Mouse (Mus musculus): ENCODE data around the gene Serinc4.

Gene Serinc4

GRCm38 (mm10) chr2:121448136-121448535, 8.4 kb downstream of the Serinc4 start:
- no peak for DNase-seq (ENCODE audit: low spot score in 2 of 2)

GRCm38 (mm10) chr2:121447006-121447405, 9.6 kb downstream of the Serinc4 start:
- no peak for DNase-seq (ENCODE audit: low spot score in 2 of 2)

DNA sequence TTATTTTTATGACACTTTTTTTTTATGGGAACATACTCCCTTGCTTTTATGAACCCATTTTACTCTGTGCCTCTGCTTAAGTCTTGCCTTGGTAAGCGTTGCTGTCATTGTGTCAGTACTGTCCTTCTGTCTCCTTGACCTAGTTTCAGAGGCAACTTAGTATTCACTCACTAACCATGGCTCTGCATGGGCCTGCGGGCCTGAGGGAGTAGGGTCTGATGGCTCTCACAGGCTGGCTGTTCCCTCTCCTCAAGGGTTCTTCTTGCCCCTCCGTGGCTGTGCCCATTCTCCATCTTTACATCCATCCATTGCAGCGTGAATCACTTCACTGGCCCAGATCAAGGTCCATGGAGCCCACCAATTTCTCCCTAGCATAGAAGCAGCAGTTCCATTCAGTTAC, 10.1 kb downstream of the Serinc4 start:
- no peak for DNase-seq (ENCODE audit: low spot score in 2 of 2)

DNA sequence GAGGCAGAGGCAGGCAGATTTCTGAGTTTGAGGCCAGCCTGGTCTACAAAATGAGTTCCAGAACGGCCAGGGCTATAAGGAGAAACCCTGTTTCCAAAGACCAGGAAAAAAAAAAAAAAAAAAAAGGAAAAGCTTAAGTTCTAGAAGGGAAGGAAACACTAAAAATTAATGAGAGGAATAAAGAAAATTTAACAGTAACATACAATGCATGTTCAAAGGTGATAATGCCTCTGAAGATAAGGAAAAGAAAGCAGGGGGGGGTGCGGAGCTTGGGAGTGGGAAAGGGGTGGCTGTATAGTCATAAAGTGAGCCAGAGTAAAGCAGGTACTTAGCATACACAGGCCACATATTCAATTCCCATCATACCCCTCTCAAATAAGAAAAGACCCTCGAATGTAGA, 11.5 kb downstream of the Serinc4 start:
- no peak for DNase-seq (ENCODE audit: low spot score in 2 of 2)

DNA sequence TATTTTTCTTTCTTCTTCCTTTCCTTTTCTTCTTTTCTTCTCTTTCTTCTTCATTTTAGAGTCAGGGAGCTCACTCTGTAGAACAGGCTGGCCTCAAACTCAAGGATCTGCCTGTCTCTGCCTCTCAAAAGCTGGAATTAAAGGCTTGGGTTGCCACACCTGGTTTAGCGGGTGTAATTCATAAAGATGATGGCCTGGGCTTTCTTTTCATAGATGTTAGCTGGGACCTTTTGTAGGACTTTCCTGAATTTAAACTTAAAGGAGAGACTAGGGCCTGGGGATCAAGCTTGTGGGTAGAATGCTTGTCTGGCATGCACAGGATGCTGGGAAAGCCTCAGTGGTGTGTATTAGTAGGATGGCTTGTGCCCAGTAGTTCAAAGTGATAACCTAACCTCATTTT, 12.4 kb downstream of the Serinc4 start, which contains the start of gene Ell3:
Gene Ell3 (minus strand): TSS at position 101 of the 400 bp plus-strand sequence.
- no peak for DNase-seq (ENCODE audit: low spot score in 2 of 2)

DNA sequence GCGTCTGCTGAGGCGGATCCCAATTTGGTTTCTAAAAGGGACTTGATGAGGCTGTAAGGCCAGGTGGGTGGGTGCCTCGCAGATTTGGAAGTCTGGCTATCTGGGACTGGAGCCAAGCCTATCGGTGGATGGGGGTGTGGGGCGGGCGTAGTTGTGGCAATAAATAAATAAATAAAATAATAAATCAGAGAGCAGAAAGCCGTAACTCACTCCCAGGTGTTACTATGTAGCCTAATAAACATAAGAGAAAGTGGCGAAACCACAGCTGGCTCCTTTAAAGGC, 13.6 kb downstream of the Serinc4 start:
- no peak for DNase-seq (ENCODE audit: low spot score in 2 of 2)

GRCm38 (mm10) chr2:121442259-121443067, 14.1 kb downstream of the Serinc4 start:
- no peak for DNase-seq (ENCODE audit: low spot score in 2 of 2)

DNA sequence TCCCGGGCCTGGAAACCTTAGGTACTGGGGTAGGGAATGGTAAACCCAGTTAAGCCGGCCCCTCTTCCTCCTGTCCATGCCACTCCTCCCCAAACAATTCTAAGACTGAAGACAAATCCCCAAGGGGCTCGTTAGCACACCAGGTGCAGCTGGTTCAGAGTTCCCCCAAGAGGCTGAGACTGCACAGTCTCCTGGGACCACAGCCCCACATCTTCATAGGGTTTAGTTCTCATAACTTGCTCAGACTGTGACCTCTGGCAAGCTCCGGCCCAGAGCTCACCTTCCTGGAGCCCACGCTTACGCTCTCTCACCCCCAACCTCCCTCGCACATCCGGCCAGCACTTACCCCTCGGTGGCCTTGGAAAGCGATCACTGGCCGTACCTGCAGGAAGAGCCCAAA, 14.8 kb downstream of the Serinc4 start:
- no peak for DNase-seq (ENCODE audit: low spot score in 2 of 2)

GRCm38 (mm10) chr2:121440834-121441605, 15.6 kb downstream of the Serinc4 start:
- no peak for DNase-seq (ENCODE audit: low spot score in 2 of 2)

GRCm38 (mm10) chr2:121439746-121440145, 16.8 kb downstream of the Serinc4 start:
- no peak for DNase-seq (ENCODE audit: low spot score in 2 of 2)

DNA sequence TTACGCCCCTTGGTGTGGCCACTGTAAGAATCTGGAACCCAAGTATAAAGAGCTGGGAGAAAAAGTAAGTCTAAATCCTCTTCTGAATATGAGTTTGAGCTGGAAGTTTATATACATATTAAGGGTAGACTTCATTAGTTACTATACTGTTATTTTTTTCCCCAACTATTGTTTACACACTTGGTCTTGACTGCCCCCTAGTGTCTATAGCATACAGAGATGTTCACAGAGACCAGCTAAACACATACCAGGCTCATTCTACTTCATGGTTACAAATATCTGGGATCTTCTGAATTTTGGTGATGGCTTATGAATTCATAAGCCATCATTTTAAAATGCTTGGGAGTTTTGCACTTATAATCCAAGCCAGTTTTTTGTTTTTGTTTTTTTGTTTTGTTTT, 21.7 kb downstream of the Serinc4 start:
- DNase-seq (ENCODE audit: low spot score in 2 of 2) = no peak

DNA sequence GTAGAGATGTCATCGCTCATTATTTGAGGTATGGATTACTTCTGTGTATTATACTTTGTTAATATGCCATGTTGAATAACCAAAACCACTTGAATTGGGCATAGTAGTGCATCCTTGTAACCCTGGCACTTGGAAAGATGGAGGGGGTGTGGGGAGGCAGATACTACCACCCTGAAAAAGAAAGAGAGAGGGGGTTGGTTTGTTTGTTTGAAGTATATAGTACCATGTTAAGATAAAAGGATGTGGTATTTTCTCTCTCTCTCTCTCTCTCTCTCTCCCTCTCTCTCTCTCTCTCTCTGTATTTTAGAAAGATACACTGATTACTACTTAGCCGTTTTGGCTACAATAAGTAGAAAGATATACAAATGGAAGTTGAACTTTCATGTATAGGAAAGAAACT, 30.7 kb downstream of the Serinc4 start:
- no peak for DNase-seq (ENCODE audit: low spot score in 2 of 2)

DNA sequence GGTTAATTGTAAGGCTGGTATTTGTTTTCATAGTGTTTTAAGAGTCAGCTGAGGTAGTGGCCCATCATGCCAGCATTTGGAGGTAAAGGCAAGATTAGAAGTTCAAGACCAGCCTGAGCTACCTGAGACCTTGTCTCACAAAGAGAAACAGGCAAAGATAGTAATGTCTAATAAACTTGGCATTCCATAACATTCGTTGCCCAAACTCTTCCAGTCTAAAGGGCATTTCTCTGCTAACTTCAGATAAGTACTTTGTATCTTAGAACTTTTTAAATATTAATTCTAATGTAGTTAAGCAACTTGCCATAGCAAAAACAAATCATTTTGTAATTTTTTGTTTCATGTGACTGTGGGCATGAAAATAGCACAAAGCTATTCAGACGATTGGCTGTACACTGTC, 33.4 kb downstream of the Serinc4 start:
- DNase-seq (ENCODE audit: low spot score in 2 of 2) = no peak

DNA sequence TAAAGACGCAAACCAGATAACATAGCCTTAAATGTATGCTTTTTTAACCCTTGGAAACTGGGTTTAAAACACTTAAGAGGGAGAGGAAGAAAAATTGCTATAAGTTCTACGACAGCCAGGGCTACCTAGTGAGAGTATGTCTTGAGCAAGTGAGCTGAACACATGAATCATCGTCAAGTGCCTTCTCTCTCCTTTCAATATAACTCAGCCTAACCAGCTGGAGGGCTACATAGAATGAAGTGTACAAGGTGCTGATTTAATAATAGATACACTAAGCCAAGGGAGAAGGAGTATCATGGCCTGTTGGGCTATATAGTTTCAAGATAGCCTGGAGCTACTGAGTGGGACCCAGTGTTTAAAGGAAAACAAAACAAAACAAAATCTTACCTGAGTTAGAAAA, 38.1 kb downstream of the Serinc4 start:
- no peak for DNase-seq (ENCODE audit: low spot score in 2 of 2)

DNA sequence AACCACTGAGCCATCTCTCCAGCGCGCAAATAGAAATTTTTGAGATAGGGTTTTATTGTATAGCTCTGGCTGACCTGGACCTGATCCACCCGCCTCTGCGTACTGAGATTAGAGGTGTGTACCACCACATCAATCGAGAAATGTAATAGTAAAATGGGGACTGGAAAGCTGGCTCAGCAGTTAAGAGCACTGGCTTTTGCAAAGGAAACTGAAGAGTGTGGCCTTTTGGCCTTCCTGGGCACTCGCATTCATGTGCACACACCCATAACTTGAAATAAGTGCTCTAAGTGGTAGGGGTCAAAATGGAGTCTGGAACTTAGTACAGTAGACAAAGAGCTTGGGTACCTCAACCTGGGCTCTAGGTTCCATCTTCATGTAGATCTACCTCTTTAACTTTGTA, 40.2 kb downstream of the Serinc4 start:
- DNase-seq (ENCODE audit: low spot score in 2 of 2) = no peak

- no peak for DNase-seq (ENCODE audit: low spot score in 2 of 2)
These were observed 41.0 kb downstream of the Serinc4 start for GRCm38 (mm10) chr2:121415591-121415990.

DNA sequence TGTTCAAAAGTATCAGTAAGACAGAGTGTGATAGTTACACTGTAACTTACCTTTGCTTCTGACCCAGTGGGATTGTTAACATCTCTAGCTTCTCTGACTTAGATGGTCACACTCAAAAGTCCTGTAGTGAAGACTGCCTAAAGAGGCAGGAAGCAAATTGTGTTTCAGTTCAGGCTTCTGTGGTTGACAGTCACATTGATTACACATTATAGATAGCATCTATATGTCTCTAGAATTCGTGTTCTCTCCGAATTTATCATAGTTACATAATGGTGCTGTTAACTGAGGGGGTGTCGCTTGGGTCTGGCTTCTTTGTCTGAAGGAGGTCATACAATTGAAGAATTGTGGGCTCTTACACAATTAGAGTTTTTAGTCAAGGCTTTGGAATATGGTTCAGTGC, 41.5 kb downstream of the Serinc4 start:
- DNase-seq (ENCODE audit: low spot score in 2 of 2) = no peak

DNA sequence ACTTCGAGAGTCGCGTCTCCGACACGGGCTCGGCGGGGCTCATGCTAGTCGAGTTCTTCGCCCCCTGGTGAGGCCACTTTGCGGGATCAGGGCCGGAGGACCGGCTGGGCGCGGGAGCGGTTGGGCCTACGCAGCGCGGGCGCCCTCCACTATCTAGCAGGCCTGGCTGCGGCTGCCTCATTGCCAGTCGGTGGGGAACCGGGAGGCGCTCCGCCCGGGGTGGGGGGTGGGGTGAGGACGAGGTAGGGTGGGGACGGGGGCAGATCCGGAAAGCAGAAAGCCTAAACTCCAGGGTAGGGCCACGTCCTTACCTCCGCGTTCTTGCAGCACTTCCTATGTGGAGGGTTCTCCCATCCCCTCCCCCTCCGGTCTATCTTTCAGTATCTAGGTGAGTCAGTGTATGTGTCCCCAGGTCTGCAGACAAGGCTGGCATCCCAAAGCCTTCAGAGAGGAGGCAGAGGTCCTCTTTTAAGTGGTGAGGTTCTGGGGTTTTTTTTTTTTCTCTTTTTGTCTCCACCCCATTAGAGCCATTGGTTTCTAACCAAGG, 42.4 kb downstream of the Serinc4 start:
- DNase-seq (ENCODE audit: low spot score in 2 of 2) = no peak

- peak; percentile 79 to 86 for DNase-seq (ENCODE audit: low spot score in 2 of 2)
These were observed 43.1 kb downstream of the Serinc4 start, which contains the start of the genes Pdia3 and Catsper2 for GRCm38 (mm10) chr2:121413387-121414042. Gene Pdia3 (plus strand): TSS chr2:121413775. Gene Catsper2 (minus strand): TSS chr2:121413792.

- no peak for DNase-seq (ENCODE audit: low spot score in 2 of 2)
These were observed 43.7 kb downstream of the Serinc4 start for GRCm38 (mm10) chr2:121412843-121413386.

DNA sequence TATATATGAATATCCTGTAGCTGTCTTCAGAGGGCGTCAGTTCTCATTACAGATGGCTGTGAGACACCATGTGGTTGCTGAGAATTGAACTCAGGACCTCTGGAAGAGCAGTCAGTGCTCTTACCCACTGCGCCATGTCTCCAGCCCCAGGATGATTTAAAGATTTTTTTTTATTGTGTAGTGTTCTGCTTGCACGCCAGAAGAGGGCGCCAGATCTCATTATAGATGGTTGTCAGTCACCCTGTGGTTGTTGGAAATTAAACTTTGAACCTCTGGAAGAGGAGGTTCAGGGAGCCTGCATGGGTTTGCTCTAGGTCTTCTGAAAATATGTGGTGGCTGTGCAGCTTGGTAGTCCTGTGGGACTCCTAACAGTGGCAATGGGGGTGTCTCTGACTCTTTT, 48.4 kb downstream of the Serinc4 start:
- no peak for DNase-seq (ENCODE audit: low spot score in 2 of 2)

DNA sequence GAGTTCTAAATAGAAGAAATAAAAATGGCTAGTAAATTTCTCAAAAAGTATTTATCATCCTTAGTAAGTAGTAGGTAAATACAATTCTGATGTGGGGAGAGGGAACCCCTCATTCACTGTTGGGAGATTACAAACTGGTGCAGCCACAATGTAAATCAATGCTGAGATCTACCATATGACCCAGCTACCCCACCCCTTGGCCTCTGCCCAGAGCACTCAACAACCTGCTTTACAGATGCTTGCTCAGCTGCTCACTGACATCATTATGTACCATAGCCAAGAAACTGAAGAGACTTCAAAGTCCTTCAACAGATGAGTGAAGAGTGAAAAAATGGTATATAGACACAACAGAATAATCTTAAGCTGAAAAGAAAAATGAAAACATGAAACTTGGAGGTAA, 53.3 kb downstream of the Serinc4 start:
- DNase-seq (ENCODE audit: low spot score in 2 of 2) = no peak
